Mouse (Mus musculus) midbrain, embryonic 11.5 days (tissue): ENCODE measurements at regions not wholly inside any gene's neighbourhood (a gene's known extent, or its start where the extent isn't known, plus 50 kb on each side); places are given as distances from the start of the nearest gene placed in this dataset.

Experiments used
- ATAC-seq: fragments of 200-750 bp; cut with Nextera tagmentation; 2 replicates; pipeline ENCODE4 v1.8.0; 2017; ENCODE audit warnings: moderate TSS enrichment, moderate library complexity; ENCODE audit not compliant: low FRiP score
- DNase-seq: peaks from one replicate; pipeline ENCODE4 v3.0.0; 2015; ENCODE audit warnings: low spot score; ENCODE audit errors: missing footprints
- H3K27ac ChIP-seq: fragments of 300-500 bp; sonication (generic); 2 replicates; pipeline ENCODE4 v1.5.1; 2014; ENCODE audit warnings: low read depth, low read length
- H3K27me3 ChIP-seq: fragments of 300-500 bp; sonication (generic); 2 replicates; pipeline ENCODE4 v1.6.1; 2014; ENCODE audit warnings: mild to moderate bottlenecking, low read length, moderate library complexity, mixed read lengths; ENCODE audit not compliant: control insufficient read depth, insufficient read depth
- H3K36me3 ChIP-seq: fragments of 300-500 bp; sonication (generic); 2 replicates; pipeline ENCODE4 v1.6.1; 2014; ENCODE audit warnings: mild to moderate bottlenecking, low read length, moderate library complexity, mixed read lengths; ENCODE audit not compliant: control insufficient read depth, insufficient read depth
- H3K4me1 ChIP-seq: fragments of 300-500 bp; sonication (generic); 2 replicates; pipeline ENCODE4 v1.6.1; 2014; ENCODE audit warnings: low read length; ENCODE audit not compliant: control insufficient read depth, insufficient read depth
- H3K4me2 ChIP-seq: fragments of 300-500 bp; sonication (generic); 2 replicates; pipeline ENCODE4 v1.6.1; 2014; ENCODE audit warnings: mild to moderate bottlenecking, moderate library complexity
- H3K4me3 ChIP-seq: fragments of 300-500 bp; sonication (generic); 2 replicates; pipeline ENCODE4 v1.5.1; 2014; ENCODE audit warnings: low read depth, low read length
- H3K9ac ChIP-seq: fragments of 300-500 bp; sonication (generic); 2 replicates; pipeline ENCODE4 v1.6.1; 2014; ENCODE audit warnings: low read length
- H3K9me3 ChIP-seq: fragments of 300-500 bp; sonication (generic); 2 replicates; pipeline ENCODE4 v1.6.1; 2016; ENCODE audit warnings: low read length; ENCODE audit not compliant: control insufficient read depth
- WGBS: fragments of 180-500 bp; shearing (Covaris S2); extraction: QIAGEN DNeasy Blood & Tissue Kit; methylation state at CpG from one replicate; pipeline ENCODE4 v1.1.7; 2014; 5-methylcytosine and 5-hydroxymethylcytosine counted together

DNA sequence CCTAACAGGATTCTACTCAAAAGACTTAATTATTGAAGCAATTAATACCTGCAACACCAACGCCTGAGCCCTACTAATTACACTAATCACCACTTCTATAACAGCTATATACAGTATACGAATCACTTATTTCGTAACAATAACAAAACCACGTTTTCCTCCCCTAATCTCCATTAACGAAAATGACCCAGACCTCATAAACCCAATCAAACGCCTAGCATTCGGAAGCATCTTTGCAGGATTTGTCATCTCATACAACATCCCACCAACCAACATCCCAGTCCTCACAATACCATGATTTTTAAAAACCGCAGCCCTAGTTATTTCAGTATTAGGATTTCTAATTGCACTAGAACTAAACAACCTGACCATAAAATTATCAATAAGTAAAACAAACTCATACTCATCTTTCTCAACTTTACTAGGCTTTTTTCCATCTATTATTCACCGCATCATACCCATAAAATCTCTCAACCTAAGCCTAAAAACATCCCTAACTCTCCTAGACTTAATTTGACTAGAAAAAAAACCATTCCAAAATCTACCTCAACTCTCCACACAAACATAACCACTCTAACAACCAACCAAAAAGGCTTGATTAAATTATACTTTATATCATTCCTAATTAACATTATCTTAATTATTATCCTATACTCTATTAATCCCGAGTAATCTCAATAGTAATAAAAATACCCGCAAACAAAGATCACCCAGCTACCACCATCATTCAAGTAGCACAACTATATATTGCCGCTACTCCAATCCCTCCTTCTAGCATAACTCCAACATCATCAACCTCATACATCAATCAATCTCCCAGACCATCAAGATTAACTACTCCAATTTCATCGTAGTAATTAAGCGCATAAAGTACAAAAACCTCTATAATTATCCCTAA is 830.9 kb upstream of the Tyrp1 start:
- Histone ChIP-seq H3K27ac (no peak overlapping the region), H3K9me3 (no peaks in the 10 kb centered on the region), H3K4me3 (no peak overlapping the region), H3K36me3 (no peaks in the 10 kb centered on the region), H3K27me3 (no peaks in the 10 kb centered on the region), H3K9ac (no peak overlapping the region), H3K4me2 (no peak overlapping the region), H3K4me1 (no peaks in the 10 kb centered on the region)
- ATAC-seq (peak; percentile 100), DNase-seq (no peak)
- WGBS, result 91% methylated on average over 14 of the region's 14 CpGs

- Histone ChIP-seq H3K9me3 (no peaks in the 10 kb centered on the region), H3K4me3 (no peak overlapping the region), H3K36me3 (no peaks in the 10 kb centered on the region), H3K27ac (no peak overlapping the region), H3K4me2 (no peak overlapping the region), H3K4me1 (no peaks in the 10 kb centered on the region), H3K9ac (no peak overlapping the region), H3K27me3 (no peaks in the 10 kb centered on the region)
- 83% methylated on average over 13 of the region's 13 CpGs for WGBS
- DNase-seq (no peak), ATAC-seq (peak; percentile 93)
These were observed 830.1 kb upstream of the Tyrp1 start for GRCm38 (mm10) chr4:80003636-80004365.

GRCm38 (mm10) chr4:80004366-80004700 is 829.6 kb upstream of the Tyrp1 start:
- H3K27ac ChIP-seq, result no peak overlapping the region
- no peak overlapping the region for H3K4me2 ChIP-seq
- no peak overlapping the region for H3K4me3 ChIP-seq
- no peaks in the 10 kb centered on the region for H3K27me3 ChIP-seq
- H3K9ac ChIP-seq, result no peak overlapping the region
- ATAC-seq (no peak), DNase-seq (no peak)
- no peaks in the 10 kb centered on the region for H3K9me3 ChIP-seq
- H3K36me3 ChIP-seq, result no peaks in the 10 kb centered on the region
- 86% methylated on average over 4 of the region's 4 CpGs for WGBS
- H3K4me1 ChIP-seq, result no peaks in the 10 kb centered on the region

- H3K4me2 ChIP-seq, result no peak overlapping the region
- WGBS, result 92% methylated on average over 4 of the region's 4 CpGs
- no peaks in the 10 kb centered on the region for H3K27me3 ChIP-seq
- no peak overlapping the region for H3K9ac ChIP-seq
- H3K27ac ChIP-seq, result no peak overlapping the region
- no peaks in the 10 kb centered on the region for H3K4me1 ChIP-seq
- no peak overlapping the region for H3K4me3 ChIP-seq
- ATAC-seq (no peak), DNase-seq (no peak)
- H3K9me3 ChIP-seq, result no peaks in the 10 kb centered on the region
- no peaks in the 10 kb centered on the region for H3K36me3 ChIP-seq
These were observed 829.1 kb upstream of the Tyrp1 start for GRCm38 (mm10) chr4:80004788-80005187.

DNA sequence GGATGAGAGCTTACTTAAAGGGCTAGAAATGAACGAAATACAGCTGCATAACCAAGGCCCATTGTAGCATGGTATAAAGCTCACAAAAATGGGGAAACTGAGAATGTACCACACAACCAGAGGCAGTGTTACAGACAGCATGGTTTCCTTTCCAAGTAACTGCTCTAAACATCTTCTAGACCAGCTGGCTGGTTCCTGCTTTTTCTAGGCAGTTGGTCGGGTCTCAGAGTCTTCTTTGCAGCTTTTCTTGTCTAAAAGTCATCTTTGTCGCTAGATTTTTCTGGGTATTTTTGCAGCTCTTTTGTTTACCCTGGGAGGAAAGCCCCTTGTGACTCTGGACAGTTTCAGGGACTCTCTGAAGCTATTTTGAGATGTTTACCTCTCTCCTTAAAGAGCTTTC is 806.0 kb upstream of the Tyrp1 start:
- Histone ChIP-seq H3K4me1 (no peaks in the 10 kb centered on the region), H3K27ac (no peak overlapping the region), H3K36me3 (no peaks in the 10 kb centered on the region), H3K27me3 (no peaks in the 10 kb centered on the region), H3K9ac (no peak overlapping the region), H3K9me3 (no peaks in the 10 kb centered on the region), H3K4me3 (no peak overlapping the region), H3K4me2 (no peak overlapping the region)
- WGBS, result 74% methylated on average over 3 of the region's 3 CpGs
- DNase-seq (peak; percentile 76), ATAC-seq (no peak)

DNA sequence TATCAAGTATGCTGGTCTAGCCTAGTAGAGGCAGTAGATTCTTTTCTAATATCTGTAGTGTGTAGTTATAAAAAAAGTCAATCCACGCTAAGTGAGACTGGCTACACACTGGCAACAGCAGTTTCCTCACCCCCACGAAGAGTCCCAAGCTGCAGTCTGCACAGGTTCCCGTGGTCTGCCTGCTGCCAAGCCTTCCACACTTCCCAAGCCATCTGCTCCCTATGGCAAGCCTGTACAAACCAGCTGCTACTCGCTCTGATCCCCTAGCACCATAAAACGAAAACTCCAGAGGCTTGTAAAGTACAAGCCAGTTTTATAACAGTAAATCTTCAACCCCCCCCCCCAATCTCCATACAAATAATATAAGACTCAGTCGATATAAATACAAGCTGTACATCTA is 786.0 kb upstream of the Tyrp1 start:
- ATAC-seq (no peak), DNase-seq (peak; percentile 61)

More for the DNA sequence above, 786.0 kb upstream of the Tyrp1 start:
- Histone ChIP-seq H3K4me3 (no peak overlapping the region), H3K27ac (no peak overlapping the region), H3K4me1 (no peaks in the 10 kb centered on the region), H3K27me3 (no peaks in the 10 kb centered on the region), H3K9ac (no peak overlapping the region), H3K4me2 (no peak overlapping the region), H3K36me3 (no peaks in the 10 kb centered on the region), H3K9me3 (no peaks in the 10 kb centered on the region)
- WGBS, result 84% methylated on average over 6 of the region's 6 CpGs
